Mouse (Mus musculus) forebrain, embryonic 11.5 days (tissue): ENCODE results near the gene Cacng5. TPM values are rescaled to one million over a fixed set of nuclear protein-coding genes. Genes with fewer than 3 reads are reported as not detected.

Experiments
- ATAC-seq: fragments of 200-750 bp; cut with Nextera tagmentation; replicated peaks from 2 replicates; pipeline ENCODE4 v1.8.0; 2017; ENCODE audit warnings: moderate TSS enrichment; ENCODE audit not compliant: low FRiP score
- DNase-seq: peaks from one replicate; pipeline ENCODE4 v3.0.0-alpha.2; 2017; ENCODE audit warnings: low spot score
- H3K27ac ChIP-seq: fragments of 300-500 bp; sonication (generic); 2 replicates; pipeline ENCODE4 v1.5.1; 2014; ENCODE audit warnings: low read depth, low read length
- H3K27me3 ChIP-seq: fragments of 300-500 bp; sonication (generic); 2 replicates; pipeline ENCODE4 v1.6.1; 2014; ENCODE audit warnings: mild to moderate bottlenecking, low read length, mixed read lengths; ENCODE audit not compliant: control insufficient read depth, insufficient read depth
- H3K36me3 ChIP-seq: fragments of 300-500 bp; sonication (generic); 2 replicates; pipeline ENCODE4 v1.6.1; 2014; ENCODE audit warnings: mild to moderate bottlenecking, low read length, moderate library complexity, mixed read lengths; ENCODE audit not compliant: control insufficient read depth, insufficient read depth
- H3K4me1 ChIP-seq: fragments of 300-500 bp; sonication (generic); replicated peaks from 2 replicates; pipeline ENCODE4 v1.6.1; 2014; ENCODE audit warnings: low read length, mixed read lengths; ENCODE audit not compliant: control insufficient read depth, insufficient read depth
- H3K4me2 ChIP-seq: fragments of 300-500 bp; sonication (generic); 2 replicates; pipeline ENCODE4 v1.6.1; 2014; ENCODE audit warnings: low read depth, mild to moderate bottlenecking, low read length, moderate library complexity, mixed read lengths; ENCODE audit not compliant: severe bottlenecking
- H3K4me3 ChIP-seq: fragments of 300-500 bp; sonication (generic); 2 replicates; pipeline ENCODE4 v1.5.1; 2014; ENCODE audit warnings: low read depth, low read length
- H3K9ac ChIP-seq: fragments of 300-500 bp; sonication (generic); 2 replicates; pipeline ENCODE4 v1.6.1; 2014; ENCODE audit warnings: low read length
- H3K9me3 ChIP-seq: fragments of 300-500 bp; sonication (generic); 2 replicates; pipeline ENCODE4 v1.6.1; 2016; ENCODE audit warnings: low read length, mixed read lengths; ENCODE audit not compliant: control insufficient read depth
- WGBS: fragments of 180-500 bp; shearing (Covaris S2); extraction: QIAGEN DNeasy Blood & Tissue Kit; methylation state at CpG from one replicate; pipeline ENCODE4 v1.1.7; 2014; 5-methylcytosine and 5-hydroxymethylcytosine counted together
- polyA plus RNA-seq: library from polyadenylated mRNA; unstranded; fragments of >200 nt; fragmentation: Nextera tagmentation; extraction: Ambion mirVana; gene quantifications from 2 replicates; pipeline ENCODE4 v1.2.1, GENCODE M21; 2014

Cacng5 gene
- 0.69 and 1.1 TPM in 2 replicates for polyA plus RNA-seq

DNA sequence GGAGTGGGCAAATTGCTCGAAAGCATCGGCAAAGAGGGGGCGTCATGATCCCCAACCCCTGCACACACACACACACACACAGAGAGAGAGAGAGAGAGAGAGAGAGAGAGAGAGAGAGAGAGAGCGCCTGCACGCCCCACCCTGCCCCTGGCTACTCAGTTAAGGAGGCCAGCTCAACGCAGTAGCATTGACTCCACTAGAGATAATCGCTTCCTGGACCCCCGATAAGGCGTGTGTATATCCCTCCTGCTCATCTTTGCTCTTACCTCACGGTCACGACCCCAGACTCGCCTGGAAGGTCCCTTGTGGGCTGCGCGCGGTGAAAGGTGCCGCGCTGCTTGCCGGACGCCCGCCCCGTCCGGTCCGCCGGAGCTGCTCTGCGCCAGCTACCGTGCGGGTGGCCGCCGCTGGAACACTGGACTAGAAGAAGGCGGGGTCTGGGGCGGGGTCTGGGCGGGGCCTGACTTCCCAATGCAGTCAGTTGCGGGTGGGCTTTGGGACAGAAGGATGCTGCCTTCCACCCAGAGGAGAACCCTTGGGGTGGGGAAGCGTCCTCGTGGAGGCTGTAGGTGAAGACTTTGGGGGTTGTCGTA is at the start of gene Cacng5:
TSS of gene Cacng5 (minus strand) at position 422 of the 593 bp plus-strand sequence.
- ATAC-seq: peak; percentile 86
- Histone ChIP-seq H3K27me3 (peaks cover 13% of the 10 kb centered on the region), H3K4me2 (peak within 1 kb of the TSS; percentile 58), H3K9me3 (no peaks in the 10 kb centered on the region), H3K36me3 (no peaks in the 10 kb centered on the region), H3K4me1 (no peaks in the 10 kb centered on the region), H3K9ac (no peak within 1 kb of the TSS), H3K27ac (no peak within 1 kb of the TSS), H3K4me3 (peak within 1 kb of the TSS; percentile 37)
- WGBS: 5% methylated on average over 34 of the region's 36 CpGs
- peak; percentile 86 for DNase-seq

DNA sequence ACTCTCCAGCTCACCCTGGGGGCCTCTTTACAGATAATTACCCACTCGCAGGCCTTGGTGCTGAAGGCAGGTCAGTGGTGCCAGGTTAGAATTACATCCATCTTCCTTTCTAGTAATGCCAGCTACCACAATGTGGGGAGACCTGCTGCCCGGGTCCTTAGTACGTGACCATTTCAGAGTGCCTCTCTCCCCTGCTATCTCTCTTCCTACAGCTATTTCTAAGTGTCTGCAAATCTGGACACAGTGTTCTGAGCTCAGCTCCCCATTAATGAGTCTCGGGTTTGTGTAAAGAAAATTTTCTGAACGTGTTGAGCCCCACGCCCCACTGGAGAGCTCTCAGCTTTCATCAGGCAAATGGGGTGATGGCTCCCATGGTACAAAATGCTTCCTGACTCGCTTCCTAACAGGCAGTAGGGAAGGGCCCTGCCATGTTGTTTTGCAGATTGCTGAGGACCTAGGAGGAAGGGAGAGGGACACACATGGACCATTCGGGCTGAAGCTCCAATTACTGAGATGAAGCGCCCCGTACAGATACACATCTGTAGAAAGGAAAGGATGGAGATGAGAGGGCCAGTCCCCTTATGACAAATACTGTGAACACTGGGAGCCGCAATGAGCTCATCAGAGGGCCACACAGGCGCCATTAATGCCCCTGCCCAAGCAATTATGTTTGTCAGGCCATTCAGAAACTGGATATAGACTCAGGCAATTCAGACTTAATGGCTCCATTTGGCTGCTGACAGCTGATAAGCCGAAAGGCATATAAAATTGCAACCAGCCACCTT is 42.9 kb upstream of the Cacng5 start:
- Histone ChIP-seq H3K4me1 (no peaks in the 10 kb centered on the region), H3K27me3 (no peaks in the 10 kb centered on the region), H3K9ac (no peak overlapping the region), H3K9me3 (no peaks in the 10 kb centered on the region), H3K4me2 (no peak overlapping the region), H3K27ac (no peak overlapping the region; the same call in 1 of the 2 replicates), H3K36me3 (no peaks in the 10 kb centered on the region), H3K4me3 (no peak overlapping the region)
- WGBS: 82% methylated on average over 13 of the region's 13 CpGs
- DNase-seq: peak; percentile 32
- ATAC-seq: no peak

DNA sequence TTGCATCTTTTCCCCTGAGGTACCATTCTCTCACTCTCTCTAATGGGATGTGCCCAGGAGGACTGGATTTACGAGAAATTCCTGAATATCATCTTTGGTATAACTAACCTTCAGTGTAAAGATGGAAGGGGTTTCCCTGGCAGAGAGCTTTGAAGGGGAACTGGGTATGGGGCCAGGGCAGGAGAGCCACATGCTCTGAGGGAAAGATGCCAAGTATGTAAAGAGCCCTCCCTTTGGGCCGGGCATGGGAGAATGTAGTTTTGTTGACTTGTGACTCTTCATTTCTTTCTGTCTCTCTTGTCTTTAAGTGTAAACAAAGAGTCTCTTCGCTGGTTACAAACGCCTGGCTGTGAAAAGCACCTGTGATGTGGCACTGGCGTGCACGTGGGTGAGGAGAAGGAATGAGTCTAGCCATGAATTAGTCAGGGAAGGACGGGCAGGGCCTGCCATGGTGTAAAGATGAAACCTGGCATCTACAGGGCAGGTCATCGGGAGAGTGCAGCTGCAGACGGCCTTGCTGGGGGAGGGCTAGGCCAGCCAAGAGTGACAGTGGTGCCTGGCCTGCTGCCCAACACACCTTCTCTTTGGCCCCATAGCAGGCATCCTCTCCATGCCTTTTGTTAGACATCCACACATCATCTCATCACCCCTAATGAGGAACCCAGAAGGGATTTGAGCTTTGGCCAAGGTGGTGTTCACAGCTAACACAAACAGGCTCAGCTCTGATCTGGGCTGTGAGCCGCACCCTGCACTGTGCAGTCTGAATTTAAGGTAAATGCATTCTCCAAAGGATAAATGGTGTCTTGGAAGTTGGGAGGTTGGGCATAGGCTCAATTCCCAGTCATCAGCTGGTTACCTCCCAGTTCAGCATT is 40.6 kb upstream of the Cacng5 start:
- ATAC-seq (no peak), DNase-seq (peak; percentile 39)
- no peak overlapping the region for H3K4me3 ChIP-seq
- no peak overlapping the region for H3K4me2 ChIP-seq
- no peaks in the 10 kb centered on the region for H3K9me3 ChIP-seq
- no peaks in the 10 kb centered on the region for H3K36me3 ChIP-seq
- WGBS: 92% methylated on average over 10 of the region's 10 CpGs
- H3K4me1 ChIP-seq: no peaks in the 10 kb centered on the region
- no peak overlapping the region for H3K27ac ChIP-seq
- H3K9ac ChIP-seq: no peak overlapping the region
- H3K27me3 ChIP-seq: no peaks in the 10 kb centered on the region

DNA sequence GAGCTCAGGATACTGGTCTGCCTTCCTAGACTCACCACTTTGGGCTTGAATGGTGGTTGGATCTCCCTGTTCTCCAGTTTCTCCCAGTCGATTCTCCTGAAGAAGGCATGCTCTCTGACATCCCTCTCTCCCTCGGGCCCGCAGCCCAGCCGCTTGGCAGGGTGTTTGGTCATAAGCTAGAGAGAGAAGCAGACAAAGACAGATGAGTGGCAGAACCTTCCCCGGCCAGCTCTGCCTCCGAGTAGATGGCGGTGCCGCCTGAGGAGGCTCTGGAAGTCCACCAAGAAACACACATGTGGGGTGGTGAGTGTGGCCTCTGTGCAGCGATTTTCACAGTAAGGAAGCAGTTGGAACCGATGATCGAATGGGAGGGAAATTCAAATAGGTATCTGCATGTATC is 36.6 kb upstream of the Cacng5 start:
- H3K9ac ChIP-seq: no peak overlapping the region
- no peaks in the 10 kb centered on the region for H3K27me3 ChIP-seq
- WGBS: 92% methylated on average over 11 of the region's 11 CpGs
- no peak overlapping the region for H3K27ac ChIP-seq
- no peaks in the 10 kb centered on the region for H3K9me3 ChIP-seq
- DNase-seq (no peak), ATAC-seq (no peak)
- no peak overlapping the region for H3K4me3 ChIP-seq
- H3K4me1 ChIP-seq: no peaks in the 10 kb centered on the region
- no peaks in the 10 kb centered on the region for H3K36me3 ChIP-seq
- no peak overlapping the region for H3K4me2 ChIP-seq

DNA sequence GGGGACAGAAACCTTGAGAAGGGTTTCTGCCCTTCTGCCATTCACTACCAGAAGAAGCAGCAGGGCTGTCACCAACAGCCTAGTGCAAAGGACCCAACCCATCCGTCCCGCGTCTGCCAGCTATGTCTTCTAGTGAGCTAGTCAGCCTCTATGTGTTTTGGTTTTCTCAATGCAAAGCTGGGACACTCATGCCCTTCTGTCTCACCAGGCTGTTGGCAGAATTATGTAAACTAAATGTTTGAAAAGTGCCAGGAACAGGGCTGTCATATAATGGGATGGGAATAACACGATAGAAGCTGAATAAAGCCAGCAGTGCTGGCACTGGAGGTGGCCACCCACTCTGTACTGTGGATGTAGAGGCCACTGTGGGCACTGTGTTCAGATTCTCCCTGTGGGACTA is 35.8 kb upstream of the Cacng5 start:
- WGBS: 89% methylated on average over 4 of the region's 4 CpGs
- no peak for ATAC-seq

DNA sequence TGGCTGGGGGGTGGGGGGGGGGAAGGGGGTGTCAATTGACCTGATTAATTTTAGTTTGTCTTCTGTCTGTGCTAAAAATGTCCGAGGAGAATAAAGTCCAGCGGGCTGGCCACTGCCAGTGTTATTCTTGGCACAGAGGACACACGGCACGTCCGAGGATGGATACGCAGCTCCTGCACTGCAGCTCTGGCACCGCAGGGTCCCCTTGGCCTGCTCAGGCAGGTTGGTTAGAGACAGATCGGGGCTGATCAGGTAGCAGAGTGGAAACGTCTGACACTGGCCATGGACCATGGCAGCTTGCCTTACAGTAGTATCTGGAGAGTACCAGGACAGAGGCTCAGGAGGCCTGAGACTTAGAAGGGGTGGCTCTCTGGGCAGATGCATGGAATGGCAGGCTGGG is 35.4 kb upstream of the Cacng5 start:
- ATAC-seq (no peak), DNase-seq (no peak)
- H3K4me1 ChIP-seq: no peaks in the 10 kb centered on the region
- H3K4me3 ChIP-seq: no peak overlapping the region
- no peak overlapping the region for H3K4me2 ChIP-seq
- no peaks in the 10 kb centered on the region for H3K9me3 ChIP-seq
- no peak overlapping the region for H3K27ac ChIP-seq
- no peaks in the 10 kb centered on the region for H3K27me3 ChIP-seq
- no peaks in the 10 kb centered on the region for H3K36me3 ChIP-seq
- 76% methylated on average over 9 of the region's 9 CpGs for WGBS
- H3K9ac ChIP-seq: no peak overlapping the region

More for the DNA sequence above, 35.8 kb upstream of the Cacng5 start:
- Histone ChIP-seq H3K27me3 (no peaks in the 10 kb centered on the region), H3K4me2 (no peak overlapping the region), H3K36me3 (no peaks in the 10 kb centered on the region), H3K27ac (no peak overlapping the region), H3K4me1 (no peaks in the 10 kb centered on the region), H3K9ac (no peak overlapping the region), H3K9me3 (no peaks in the 10 kb centered on the region), H3K4me3 (no peak overlapping the region)
- no peak for DNase-seq

DNA sequence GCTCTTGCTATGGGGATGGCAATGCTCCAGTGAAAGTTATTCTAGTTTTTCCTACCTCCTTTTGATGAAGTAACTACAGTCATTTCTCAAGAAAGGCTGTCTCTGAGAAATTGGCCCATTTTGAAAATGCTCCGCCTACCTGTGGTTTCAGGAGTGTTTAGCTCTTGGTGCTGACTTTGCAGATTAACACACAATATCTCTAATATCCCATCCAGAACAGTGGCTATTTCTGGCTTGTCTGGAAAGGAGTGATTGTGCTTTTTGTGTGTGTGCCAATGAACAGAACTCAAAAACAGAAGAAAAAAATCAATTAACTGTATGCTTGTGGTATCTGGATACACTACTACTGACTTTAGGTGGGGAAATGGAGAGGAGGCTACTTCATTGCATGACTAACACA is 33.1 kb upstream of the Cacng5 start:
- Histone ChIP-seq H3K4me2 (no peak overlapping the region), H3K27ac (no peak overlapping the region), H3K27me3 (no peaks in the 10 kb centered on the region), H3K9me3 (no peaks in the 10 kb centered on the region), H3K36me3 (no peaks in the 10 kb centered on the region), H3K4me3 (no peak overlapping the region), H3K9ac (no peak overlapping the region), H3K4me1 (no peaks in the 10 kb centered on the region)
- DNase-seq (no peak), ATAC-seq (no peak)
- 95% methylated on average over 1 of the region's 1 CpGs for WGBS

- Histone ChIP-seq H3K9ac (no peak overlapping the region), H3K4me1 (no peaks in the 10 kb centered on the region), H3K9me3 (no peaks in the 10 kb centered on the region), H3K27me3 (no peaks in the 10 kb centered on the region), H3K4me3 (no peak overlapping the region), H3K4me2 (no peak overlapping the region), H3K27ac (no peak overlapping the region), H3K36me3 (no peaks in the 10 kb centered on the region)
- WGBS: 23% methylated on average over 5 of the region's 5 CpGs
- ATAC-seq (no peak), DNase-seq (no peak)
Measured at GRCm38 (mm10) chr11:107946823-107947222, 32.0 kb upstream of the Cacng5 start.
